Mouse (Mus musculus): ENCODE measurements at regions not wholly inside any gene's neighbourhood (a gene's known extent, or its start where the extent isn't known, plus 50 kb on each side); places are given as distances from the start of the nearest gene placed in this dataset.

DNA sequence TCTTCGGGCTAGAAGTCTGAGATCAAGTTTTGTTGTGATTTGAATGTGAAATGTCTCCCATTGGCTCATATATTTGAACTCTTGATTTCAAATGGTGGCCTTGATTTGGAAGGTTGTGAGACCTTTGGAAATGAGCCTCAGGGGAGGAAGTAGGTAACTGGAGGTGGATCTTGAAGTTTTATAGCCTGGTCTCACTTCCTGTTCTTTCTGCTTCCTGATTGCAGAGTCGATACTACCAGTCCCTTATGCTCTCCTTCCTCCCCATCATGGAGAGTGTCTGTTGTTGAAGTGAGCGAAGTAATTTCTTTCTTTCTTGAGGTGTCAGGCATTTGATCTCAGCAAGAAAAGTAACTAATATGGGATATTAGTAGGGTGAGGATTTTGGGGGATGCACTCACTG lies 158.5 kb downstream of the Arrdc3 start:
- H3K4me3 ChIP-seq (ENCODE audit: insufficient read depth, low read length), result no peak overlapping the region
- H3K4me1 ChIP-seq (ENCODE audit: control insufficient read depth, insufficient read depth, low read length), result peaks cover 1% of the 10 kb centered on the region; the same call in 1 of the 2 replicates
- H3K27ac ChIP-seq (ENCODE audit: insufficient read depth, low read length), result no peak overlapping the region
- TF ChIP-seq POLR2A (IDR thresholded peaks at IDR 0.05; ENCODE audit: extremely low read depth, insufficient read depth, low read length) (no peak), CTCF (IDR thresholded peaks at IDR 0.05; ENCODE audit: extremely low read depth, insufficient read depth, low read length) (no peak)

All from cortical plate, adult 2 months (tissue).